Mouse (Mus musculus) midbrain, embryonic 13.5 days (tissue): ENCODE data around the gene 6430571L13Rik. TPM values are rescaled to one million over a fixed set of nuclear protein-coding genes. Genes with fewer than 3 reads are reported as not detected.

Experiments used
- ATAC-seq: fragments of 200-750 bp; cut with Nextera tagmentation; 2 replicates; pipeline ENCODE4 v1.8.0; 2017; ENCODE audit warnings: mild to moderate bottlenecking, moderate TSS enrichment, moderate library complexity
- H3K27ac ChIP-seq: fragments of 300-500 bp; sonication (generic); 2 replicates; pipeline ENCODE4 v1.5.1; 2015; ENCODE audit warnings: inconsistent platforms, mild to moderate bottlenecking, moderate library complexity
- H3K27me3 ChIP-seq: fragments of 300-500 bp; sonication (generic); 2 replicates; pipeline ENCODE4 v1.6.1; 2015; ENCODE audit warnings: mild to moderate bottlenecking, inconsistent platforms
- H3K36me3 ChIP-seq: fragments of 300-500 bp; sonication (generic); 2 replicates; pipeline ENCODE4 v1.6.1; 2015; ENCODE audit warnings: mild to moderate bottlenecking, inconsistent platforms
- H3K4me1 ChIP-seq: fragments of 300-500 bp; sonication (generic); replicated peaks from 2 replicates; pipeline ENCODE4 v1.6.1; 2015; ENCODE audit warnings: inconsistent platforms
- H3K4me2 ChIP-seq: fragments of 300-500 bp; sonication (generic); replicated peaks from 2 replicates; pipeline ENCODE4 v1.6.1; 2015; ENCODE audit warnings: moderate library complexity, mild to moderate bottlenecking, inconsistent platforms
- H3K4me3 ChIP-seq: fragments of 300-500 bp; sonication (generic); replicated peaks from 2 replicates; pipeline ENCODE4 v1.5.1; 2015; ENCODE audit warnings: mild to moderate bottlenecking, inconsistent platforms
- H3K9ac ChIP-seq: fragments of 300-500 bp; sonication (generic); replicated peaks from 2 replicates; pipeline ENCODE4 v1.6.1; 2015; ENCODE audit warnings: mild to moderate bottlenecking, inconsistent platforms
- H3K9me3 ChIP-seq: fragments of 300-500 bp; sonication (generic); 2 replicates; pipeline ENCODE4 v1.6.1; 2016; ENCODE audit warnings: mild to moderate bottlenecking, inconsistent platforms
- WGBS: fragments of 180-500 bp; shearing (Covaris S2); methylation state at CpG from one replicate; pipeline ENCODE4 v1.1.7; 2015; 5-methylcytosine and 5-hydroxymethylcytosine counted together
- polyA plus RNA-seq: library from polyadenylated mRNA; unstranded; fragments of >200 nt; fragmentation: Nextera tagmentation; extraction: Ambion mirVana; gene quantifications from 2 replicates; pipeline ENCODE4 v1.2.1, GENCODE M21; 2015

Gene 6430571L13Rik
- polyA plus RNA-seq, 1 experiment from 2014 or later = 6.4 TPM

DNA sequence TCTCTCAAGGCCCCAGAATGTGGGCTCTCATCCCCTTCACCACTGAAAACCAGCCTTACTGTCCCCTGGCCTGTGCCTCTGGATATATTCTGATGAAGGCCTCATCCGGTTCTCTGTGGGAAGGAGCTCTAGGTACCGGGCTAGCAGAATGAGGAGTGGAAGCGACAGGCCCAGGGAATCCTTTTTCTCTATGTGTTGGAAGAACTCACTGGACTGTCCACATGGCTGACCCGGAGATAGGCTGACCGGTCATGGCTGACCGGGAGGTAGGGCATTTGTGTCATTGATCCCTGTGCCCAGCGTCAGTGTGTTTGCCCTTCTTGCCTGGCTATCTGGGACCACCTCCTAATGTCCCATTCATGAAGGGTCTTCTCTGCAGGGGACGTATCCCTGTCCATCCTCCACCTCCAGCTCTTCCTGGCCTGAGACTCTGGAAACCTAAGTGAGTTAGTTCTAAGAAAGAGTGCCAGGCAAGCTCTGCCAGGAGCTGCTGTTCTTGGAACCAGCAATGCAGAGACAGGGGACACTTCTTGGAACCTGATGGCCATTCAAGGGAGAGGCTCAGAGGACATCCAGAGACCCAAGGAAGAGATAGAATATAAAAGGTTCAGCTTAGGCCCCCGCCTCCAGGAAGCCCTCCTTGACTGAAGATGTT, 31.9 kb upstream of the 6430571L13Rik start:
- WGBS = 83% methylated on average over 9 of the region's 9 CpGs
- Histone ChIP-seq H3K36me3 (no peaks in the 10 kb centered on the region), H3K4me3 (no peak overlapping the region), H3K27ac (no peak overlapping the region), H3K27me3 (no peaks in the 10 kb centered on the region), H3K9ac (no peak overlapping the region), H3K9me3 (no peaks in the 10 kb centered on the region), H3K4me1 (no peaks in the 10 kb centered on the region), H3K4me2 (no peak overlapping the region)
- no peak for ATAC-seq

DNA sequence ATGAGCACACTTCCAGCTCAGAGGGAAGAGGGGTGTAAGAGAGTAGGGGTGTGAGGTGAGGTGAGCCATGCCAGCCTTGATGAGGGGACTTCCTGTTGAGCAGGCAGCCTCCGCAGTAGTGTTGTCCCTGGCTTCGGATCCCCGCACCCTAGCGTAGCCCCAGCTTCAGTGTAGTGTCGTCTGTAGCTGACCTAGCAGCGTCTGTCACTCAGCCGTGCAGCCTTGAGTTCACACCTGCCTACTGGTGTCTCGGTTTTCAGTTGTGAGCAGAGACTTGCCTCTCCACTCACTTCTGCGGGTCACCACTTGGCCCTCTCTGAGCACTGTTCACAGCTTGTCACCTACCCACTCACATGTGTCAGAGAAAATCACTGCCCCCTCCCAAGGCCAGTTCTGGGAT, 31.2 kb upstream of the 6430571L13Rik start:
- WGBS = 82% methylated on average over 9 of the region's 9 CpGs
- no peak for ATAC-seq
- no peaks in the 10 kb centered on the region for H3K9me3 ChIP-seq
- H3K4me3 ChIP-seq = no peak overlapping the region
- H3K27ac ChIP-seq = no peak overlapping the region
- no peak overlapping the region for H3K4me2 ChIP-seq
- no peaks in the 10 kb centered on the region for H3K27me3 ChIP-seq
- H3K4me1 ChIP-seq = no peaks in the 10 kb centered on the region
- no peak overlapping the region for H3K9ac ChIP-seq
- no peaks in the 10 kb centered on the region for H3K36me3 ChIP-seq

DNA sequence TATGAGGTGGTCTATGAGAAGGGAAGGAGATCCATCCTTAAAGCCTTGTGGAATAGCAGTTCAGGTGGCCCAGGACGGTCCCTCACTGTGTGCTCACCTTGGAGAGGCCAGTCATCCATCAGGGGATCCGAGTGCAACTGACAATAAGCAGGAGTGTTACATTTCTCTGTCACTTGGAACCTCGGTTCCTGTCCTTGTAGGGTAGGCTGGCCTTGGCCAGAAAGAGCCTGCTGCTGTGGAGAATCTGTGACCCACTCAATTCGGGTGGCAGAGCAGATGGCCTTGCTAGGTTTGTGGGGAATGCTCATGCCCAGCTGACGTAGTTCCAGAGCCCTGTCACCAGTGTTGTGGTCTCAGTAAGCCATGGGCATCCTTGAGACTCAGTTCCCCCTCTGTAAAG, 30.8 kb upstream of the 6430571L13Rik start:
- Histone ChIP-seq H3K9me3 (no peaks in the 10 kb centered on the region), H3K9ac (no peak overlapping the region), H3K36me3 (no peaks in the 10 kb centered on the region), H3K27me3 (no peaks in the 10 kb centered on the region), H3K4me2 (no peak overlapping the region), H3K4me3 (no peak overlapping the region), H3K4me1 (no peaks in the 10 kb centered on the region), H3K27ac (no peak overlapping the region)
- ATAC-seq = no peak
- 77% methylated on average over 5 of the region's 5 CpGs for WGBS

DNA sequence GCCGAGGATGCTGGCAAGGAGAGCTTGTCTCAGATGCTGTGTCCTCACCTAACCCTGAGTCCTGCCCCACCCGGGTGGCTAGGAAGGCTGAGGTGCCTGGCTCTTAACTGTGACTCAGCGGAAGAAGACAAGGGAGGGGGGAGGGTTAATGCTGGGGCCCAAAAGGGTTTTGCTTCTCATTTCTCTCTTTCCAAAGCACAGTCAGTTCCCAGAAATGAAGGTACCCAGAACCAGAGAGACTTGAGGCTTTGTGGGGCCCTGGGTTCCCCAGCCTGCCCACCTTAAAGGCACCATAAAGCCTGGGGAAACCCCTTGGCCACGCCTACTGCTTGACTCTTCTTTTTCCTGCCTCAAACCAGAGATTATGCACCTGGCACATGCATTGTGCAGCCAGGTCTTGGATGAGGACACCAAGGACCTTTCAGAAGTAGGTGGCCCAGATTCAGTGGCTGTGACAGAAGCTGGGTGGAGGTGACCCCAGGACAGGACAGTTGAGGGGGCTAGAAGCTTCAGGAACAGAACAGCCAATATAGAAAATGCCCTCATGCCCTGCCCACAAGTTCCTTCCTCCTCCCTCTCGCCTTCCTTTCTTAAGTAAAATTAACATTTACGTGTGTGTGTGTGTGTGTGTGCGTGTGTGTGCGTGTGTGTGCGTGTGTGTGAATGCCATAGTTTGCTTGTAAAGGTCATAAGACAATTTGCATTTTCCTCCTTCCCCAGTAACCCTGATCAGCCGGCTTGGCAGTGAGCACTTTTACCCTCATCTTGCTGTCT, 27.4 kb upstream of the 6430571L13Rik start:
- Histone ChIP-seq H3K27me3 (no peaks in the 10 kb centered on the region), H3K4me2 (no peak overlapping the region), H3K9me3 (no peaks in the 10 kb centered on the region), H3K4me3 (no peak overlapping the region), H3K27ac (no peak overlapping the region), H3K9ac (no peak overlapping the region), H3K4me1 (no peaks in the 10 kb centered on the region), H3K36me3 (no peaks in the 10 kb centered on the region)
- ATAC-seq = no peak
- 69% methylated on average over 10 of the region's 10 CpGs for WGBS

DNA sequence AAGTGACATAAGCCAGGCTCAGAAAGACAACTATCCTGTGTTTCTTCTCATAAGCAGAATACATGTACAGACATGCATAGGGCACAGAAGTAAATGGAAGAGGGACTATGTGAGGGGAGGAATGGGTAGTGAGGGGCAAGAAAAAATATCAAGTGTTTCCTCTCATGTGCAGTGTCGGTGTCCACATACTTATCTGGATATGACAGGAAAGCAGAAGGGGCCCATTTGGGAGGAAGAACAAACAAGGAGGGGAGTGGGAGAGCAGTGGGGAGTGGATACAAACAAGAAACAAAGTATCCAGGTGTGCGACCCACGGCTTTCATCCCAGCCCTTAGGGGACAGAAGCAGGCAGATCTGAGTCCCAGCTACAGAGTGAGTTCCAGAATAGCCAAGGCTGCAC, 26.5 kb upstream of the 6430571L13Rik start:
- no peak overlapping the region for H3K4me3 ChIP-seq
- H3K36me3 ChIP-seq = no peaks in the 10 kb centered on the region
- H3K9me3 ChIP-seq = no peaks in the 10 kb centered on the region
- H3K27ac ChIP-seq = no peak overlapping the region
- H3K27me3 ChIP-seq = no peaks in the 10 kb centered on the region
- no peak overlapping the region for H3K9ac ChIP-seq
- H3K4me1 ChIP-seq = no peaks in the 10 kb centered on the region
- no peak for ATAC-seq
- WGBS = 87% methylated on average over 3 of the region's 3 CpGs
- H3K4me2 ChIP-seq = no peak overlapping the region

DNA sequence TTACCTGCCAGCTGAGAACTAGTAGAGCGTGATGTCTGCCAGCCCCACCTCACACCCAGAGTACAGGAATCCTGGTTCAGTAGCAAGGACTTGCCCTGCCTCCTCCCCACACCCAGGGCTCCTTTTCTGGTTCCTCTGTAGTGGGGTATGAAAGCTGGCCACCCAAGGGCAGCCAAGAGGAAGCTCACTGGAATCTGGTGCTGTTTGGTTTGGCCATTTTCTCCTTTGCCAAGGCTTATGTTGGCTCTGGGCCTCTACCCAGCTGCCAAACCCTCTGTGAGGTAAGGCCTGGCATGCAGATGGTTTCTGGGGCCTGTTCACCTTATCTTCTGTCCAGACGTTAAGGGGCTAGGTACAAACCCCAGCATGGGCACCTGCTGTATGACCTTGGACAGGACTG, 24.6 kb upstream of the 6430571L13Rik start:
- Histone ChIP-seq H3K4me3 (no peak overlapping the region), H3K27ac (no peak overlapping the region), H3K36me3 (no peaks in the 10 kb centered on the region), H3K27me3 (no peaks in the 10 kb centered on the region), H3K4me1 (no peaks in the 10 kb centered on the region), H3K4me2 (no peak overlapping the region), H3K9ac (no peak overlapping the region), H3K9me3 (no peaks in the 10 kb centered on the region)
- ATAC-seq = no peak
- WGBS = 80% methylated on average over 2 of the region's 2 CpGs

DNA sequence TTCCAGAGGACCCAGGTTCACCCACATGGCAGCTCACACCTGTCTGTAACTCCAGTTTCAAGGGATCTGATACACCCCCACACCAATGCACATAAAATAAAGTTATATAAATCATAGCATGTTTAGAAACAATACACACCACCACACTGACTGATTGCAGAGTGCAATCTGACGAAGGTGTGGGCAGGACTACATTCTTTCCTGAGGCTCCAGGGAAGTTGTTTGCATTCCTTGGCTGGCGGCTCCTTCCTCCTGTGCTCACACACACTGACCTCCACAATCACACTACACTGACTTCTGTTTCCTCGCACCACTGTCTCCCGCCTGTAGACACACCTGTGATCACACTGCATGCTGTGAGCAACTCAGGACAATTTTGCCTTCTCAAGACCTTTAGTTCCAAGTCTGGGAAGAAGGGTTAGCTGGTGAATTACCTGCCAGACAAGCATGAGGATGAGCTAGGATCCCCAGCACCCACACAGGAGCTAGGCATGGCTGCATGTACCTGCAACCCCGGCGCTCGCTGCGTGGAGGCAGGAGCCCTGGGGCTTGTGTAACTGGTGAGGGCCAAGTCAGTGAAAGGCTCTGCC, 17.8 kb upstream of the 6430571L13Rik start:
- Histone ChIP-seq H3K4me1 (no peaks in the 10 kb centered on the region), H3K4me2 (no peak overlapping the region), H3K9ac (no peak overlapping the region), H3K27me3 (no peaks in the 10 kb centered on the region), H3K4me3 (no peak overlapping the region), H3K36me3 (peaks cover 9% of the 10 kb centered on the region), H3K27ac (no peak overlapping the region), H3K9me3 (no peaks in the 10 kb centered on the region)
- ATAC-seq = no peak
- WGBS = 89% methylated on average over 8 of the region's 8 CpGs

DNA sequence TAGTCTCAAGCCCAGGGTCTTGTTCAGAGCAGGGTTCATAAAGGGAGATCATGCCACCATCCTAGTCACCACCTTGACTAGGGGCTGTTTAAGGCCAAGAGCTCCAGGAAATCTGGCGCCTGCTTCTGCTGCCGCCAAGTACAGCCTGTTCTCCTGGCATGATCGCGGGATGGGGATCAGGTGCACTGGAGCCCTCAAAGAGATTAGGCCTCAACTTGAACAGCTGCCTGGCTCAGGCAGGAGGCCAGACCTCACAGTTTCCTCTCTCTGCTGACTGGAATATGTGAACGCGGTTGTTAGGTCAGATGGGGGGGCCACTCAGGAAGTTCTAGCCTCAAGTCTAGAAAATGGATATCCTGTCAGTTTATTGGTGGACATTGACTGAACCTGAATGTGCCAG, 16.8 kb upstream of the 6430571L13Rik start:
- no peak overlapping the region for H3K4me2 ChIP-seq
- ATAC-seq = no peak
- H3K9me3 ChIP-seq = no peaks in the 10 kb centered on the region
- 69% methylated on average over 6 of the region's 6 CpGs for WGBS
- no peak overlapping the region for H3K27ac ChIP-seq
- no peaks in the 10 kb centered on the region for H3K4me1 ChIP-seq
- H3K36me3 ChIP-seq = peaks cover 19% of the 10 kb centered on the region
- H3K9ac ChIP-seq = no peak overlapping the region
- no peak overlapping the region for H3K4me3 ChIP-seq
- H3K27me3 ChIP-seq = no peaks in the 10 kb centered on the region

DNA sequence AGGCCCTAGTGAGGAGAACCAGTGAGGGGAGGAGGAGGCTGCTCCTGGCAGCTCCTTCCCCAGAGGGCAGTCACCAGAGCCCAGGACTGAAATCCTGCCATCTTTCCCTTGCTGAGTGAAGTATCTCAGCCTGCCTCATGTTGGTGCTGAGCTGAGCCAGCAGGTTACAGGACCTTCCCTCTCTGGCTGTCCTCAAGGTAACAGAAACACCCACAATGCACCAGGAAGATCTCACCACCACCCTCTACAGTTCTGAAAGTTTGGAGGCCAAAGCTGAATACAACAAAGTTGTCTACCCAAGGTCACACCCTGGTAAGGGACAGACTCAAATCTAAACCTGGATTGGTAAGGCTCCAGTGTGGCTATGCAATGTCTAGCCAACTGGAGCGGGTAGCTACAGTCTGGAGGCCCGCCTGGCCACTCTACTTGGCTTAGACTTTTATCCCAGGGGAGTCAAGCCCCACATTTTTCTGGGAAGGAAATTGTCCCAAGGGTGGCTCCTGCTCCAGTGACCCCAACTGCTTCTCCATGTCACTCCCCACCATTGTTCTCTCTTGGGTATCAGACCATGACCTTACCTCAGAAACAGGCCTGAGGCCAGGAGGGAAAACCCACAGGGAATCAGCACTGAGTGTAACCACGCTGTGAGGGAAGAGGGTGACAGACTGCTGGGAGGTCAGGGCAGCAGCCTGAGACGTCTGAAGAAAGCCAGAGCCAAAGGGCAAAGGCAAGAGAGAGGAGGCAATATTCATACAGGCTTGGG, 15.4 kb upstream of the 6430571L13Rik start:
- Histone ChIP-seq H3K4me3 (no peak overlapping the region), H3K27ac (no peak overlapping the region), H3K27me3 (no peaks in the 10 kb centered on the region), H3K9ac (no peak overlapping the region), H3K4me1 (no peaks in the 10 kb centered on the region), H3K9me3 (no peaks in the 10 kb centered on the region), H3K4me2 (no peak overlapping the region), H3K36me3 (peaks cover 24% of the 10 kb centered on the region)
- no peak for ATAC-seq
- WGBS = 55% methylated on average over 4 of the region's 4 CpGs

DNA sequence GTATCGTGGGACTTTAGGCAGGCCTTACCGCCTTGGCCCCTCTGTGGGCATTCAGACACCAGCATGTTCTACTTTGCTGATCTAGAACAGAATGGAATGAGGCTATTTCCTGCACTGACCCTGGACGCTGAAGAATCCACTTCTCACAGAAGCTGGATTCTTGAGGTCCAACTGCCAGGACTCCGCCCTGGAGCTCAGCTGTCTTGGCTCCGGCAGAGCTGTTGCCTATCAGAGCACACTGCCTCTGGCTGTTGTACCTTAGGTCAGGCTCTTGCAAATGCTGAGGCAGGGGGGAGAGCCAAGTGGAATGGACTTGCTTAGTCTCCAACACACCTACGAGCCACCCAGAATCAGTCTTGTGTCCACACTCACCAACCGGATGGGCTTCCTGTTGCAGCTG, 14.5 kb upstream of the 6430571L13Rik start:
- ATAC-seq = no peak
- Histone ChIP-seq H3K9ac (no peak overlapping the region; the same call in 1 of the 2 replicates), H3K27me3 (no peaks in the 10 kb centered on the region), H3K27ac (no peak overlapping the region), H3K4me1 (no peaks in the 10 kb centered on the region), H3K9me3 (no peaks in the 10 kb centered on the region), H3K4me2 (no peak overlapping the region), H3K4me3 (no peak overlapping the region), H3K36me3 (peaks cover 24% of the 10 kb centered on the region)
- WGBS = 91% methylated on average over 7 of the region's 7 CpGs

DNA sequence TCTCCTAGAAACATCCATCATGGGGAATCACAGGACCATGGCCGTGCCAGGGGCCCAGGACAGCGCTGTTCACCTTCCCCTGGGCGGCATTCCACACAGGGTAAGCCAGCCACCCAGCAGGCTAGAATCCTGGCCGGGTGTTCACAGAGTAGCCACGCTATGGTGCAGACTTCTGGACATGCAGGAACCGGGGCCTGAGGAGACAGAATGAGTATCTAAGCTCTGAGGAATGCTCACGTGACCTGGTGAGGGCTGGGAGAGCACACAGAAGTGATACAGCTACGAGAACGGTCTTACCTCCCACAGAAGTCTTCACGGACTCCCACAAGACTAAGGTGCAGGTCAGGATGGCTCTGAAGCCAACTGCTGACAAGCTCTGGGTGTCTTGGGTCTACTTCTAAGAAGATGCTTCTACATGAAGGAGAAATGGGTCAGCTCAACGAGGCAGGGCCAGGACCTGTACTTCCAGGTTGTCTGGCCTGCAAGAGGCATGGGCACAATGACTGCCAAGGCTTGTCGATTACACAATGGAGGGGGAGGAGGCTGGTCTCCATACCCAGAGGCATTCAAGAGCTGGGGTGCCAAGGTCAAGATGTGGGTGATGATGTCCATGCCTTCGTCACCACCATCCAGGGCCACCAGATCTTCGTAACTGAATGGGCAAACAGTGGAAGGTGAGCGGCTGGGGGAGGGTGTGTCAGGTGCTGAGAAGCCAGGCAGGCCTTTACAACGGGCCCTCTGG, 12.4 kb upstream of the 6430571L13Rik start:
- ATAC-seq = no peak
- H3K9me3 ChIP-seq = no peaks in the 10 kb centered on the region

More for the DNA sequence above, 12.4 kb upstream of the 6430571L13Rik start:
- no peak overlapping the region for H3K9ac ChIP-seq
- no peaks in the 10 kb centered on the region for H3K4me1 ChIP-seq
- H3K36me3 ChIP-seq = peaks cover 42% of the 10 kb centered on the region
- WGBS = 94% methylated on average over 16 of the region's 16 CpGs
- no peak overlapping the region for H3K4me3 ChIP-seq
- no peak overlapping the region for H3K27ac ChIP-seq
- H3K27me3 ChIP-seq = no peaks in the 10 kb centered on the region
- H3K4me2 ChIP-seq = no peak overlapping the region
